Mouse (Mus musculus) midbrain, embryonic 13.5 days (tissue): ENCODE data around the gene Wdr82. TPM values are rescaled to one million over a fixed set of nuclear protein-coding genes. Genes with fewer than 3 reads are reported as not detected.

Source experiments
- ATAC-seq: fragments of 200-750 bp; cut with Nextera tagmentation; 2 replicates; pipeline ENCODE4 v1.8.0; 2017; ENCODE audit warnings: mild to moderate bottlenecking, moderate TSS enrichment, moderate library complexity
- H3K27ac ChIP-seq: fragments of 300-500 bp; sonication (generic); 2 replicates; pipeline ENCODE4 v1.5.1; 2015; ENCODE audit warnings: inconsistent platforms, mild to moderate bottlenecking, moderate library complexity
- H3K27me3 ChIP-seq: fragments of 300-500 bp; sonication (generic); 2 replicates; pipeline ENCODE4 v1.6.1; 2015; ENCODE audit warnings: mild to moderate bottlenecking, inconsistent platforms
- H3K36me3 ChIP-seq: fragments of 300-500 bp; sonication (generic); 2 replicates; pipeline ENCODE4 v1.6.1; 2015; ENCODE audit warnings: mild to moderate bottlenecking, inconsistent platforms
- H3K4me1 ChIP-seq: fragments of 300-500 bp; sonication (generic); replicated peaks from 2 replicates; pipeline ENCODE4 v1.6.1; 2015; ENCODE audit warnings: inconsistent platforms
- H3K4me2 ChIP-seq: fragments of 300-500 bp; sonication (generic); replicated peaks from 2 replicates; pipeline ENCODE4 v1.6.1; 2015; ENCODE audit warnings: moderate library complexity, mild to moderate bottlenecking, inconsistent platforms
- H3K4me3 ChIP-seq: fragments of 300-500 bp; sonication (generic); replicated peaks from 2 replicates; pipeline ENCODE4 v1.5.1; 2015; ENCODE audit warnings: mild to moderate bottlenecking, inconsistent platforms
- H3K9ac ChIP-seq: fragments of 300-500 bp; sonication (generic); replicated peaks from 2 replicates; pipeline ENCODE4 v1.6.1; 2015; ENCODE audit warnings: mild to moderate bottlenecking, inconsistent platforms
- H3K9me3 ChIP-seq: fragments of 300-500 bp; sonication (generic); 2 replicates; pipeline ENCODE4 v1.6.1; 2016; ENCODE audit warnings: mild to moderate bottlenecking, inconsistent platforms
- WGBS: fragments of 180-500 bp; shearing (Covaris S2); methylation state at CpG from one replicate; pipeline ENCODE4 v1.1.7; 2015; 5-methylcytosine and 5-hydroxymethylcytosine counted together
- polyA plus RNA-seq: library from polyadenylated mRNA; unstranded; fragments of >200 nt; fragmentation: Nextera tagmentation; extraction: Ambion mirVana; gene quantifications from 2 replicates; pipeline ENCODE4 v1.2.1, GENCODE M21; 2015

Gene Wdr82
- polyA plus RNA-seq, 1 experiment from 2014 or later: 42.5 TPM

DNA sequence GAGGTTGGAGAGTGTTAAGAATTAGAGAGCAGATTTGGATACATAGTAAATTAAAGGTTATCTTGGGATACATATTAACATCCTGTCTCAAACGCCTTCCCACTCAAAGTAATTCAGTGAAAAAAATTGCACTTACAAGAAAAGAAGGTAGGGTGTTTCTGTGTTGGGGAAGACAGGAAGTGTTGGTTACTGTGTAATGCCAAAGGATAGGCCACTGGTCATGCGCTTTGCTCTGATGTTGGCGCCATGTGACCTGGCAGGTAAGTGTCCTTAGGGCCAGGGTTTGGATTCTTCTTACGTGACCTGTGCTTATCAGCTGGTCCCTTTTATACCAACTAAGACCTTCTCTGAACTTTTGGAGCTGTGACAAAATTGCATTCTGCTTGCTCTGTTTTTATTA lies 11.4 kb downstream of the Wdr82 start:
- no peak overlapping the region for H3K4me2 ChIP-seq
- H3K27me3 ChIP-seq: no peaks in the 10 kb centered on the region
- no peak overlapping the region for H3K27ac ChIP-seq
- no peak overlapping the region for H3K4me3 ChIP-seq
- ATAC-seq: no peak
- WGBS: 97% methylated on average over 4 of the region's 4 CpGs
- no peak overlapping the region for H3K9ac ChIP-seq
- no peaks in the 10 kb centered on the region for H3K9me3 ChIP-seq
- H3K36me3 ChIP-seq: peaks cover 89% of the 10 kb centered on the region
- H3K4me1 ChIP-seq: 0 out of 2 replicates have a peak, but pooled peaks cover 5% of the 10 kb centered on the region

DNA sequence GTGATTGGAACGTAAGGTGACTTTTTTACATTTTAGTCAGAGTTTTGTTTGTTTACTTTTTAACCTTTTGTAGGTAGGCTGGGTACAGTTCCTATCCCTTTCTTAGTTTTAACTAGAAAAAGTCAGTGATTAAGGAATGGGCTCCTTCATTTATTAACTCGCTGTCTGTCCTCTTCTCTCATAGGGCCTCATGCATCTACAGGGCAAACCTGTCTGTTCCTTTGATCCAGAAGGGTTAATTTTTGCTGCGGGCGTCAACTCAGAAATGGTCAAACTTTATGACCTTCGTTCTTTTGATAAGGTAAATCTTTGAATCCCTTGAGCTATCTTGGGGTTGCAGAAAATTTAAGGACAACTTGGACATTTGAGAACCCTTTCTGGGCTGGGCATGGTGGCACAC lies 13.3 kb downstream of the Wdr82 start:
- Histone ChIP-seq H3K4me2 (no peak overlapping the region), H3K36me3 (peaks cover 91% of the 10 kb centered on the region), H3K9ac (no peak overlapping the region), H3K4me3 (no peak overlapping the region), H3K4me1 (0 out of 2 replicates have a peak, but pooled peaks cover 2% of the 10 kb centered on the region), H3K27me3 (no peaks in the 10 kb centered on the region), H3K27ac (no peak overlapping the region), H3K9me3 (no peaks in the 10 kb centered on the region)
- ATAC-seq: no peak
- WGBS: 97% methylated on average over 5 of the region's 5 CpGs

DNA sequence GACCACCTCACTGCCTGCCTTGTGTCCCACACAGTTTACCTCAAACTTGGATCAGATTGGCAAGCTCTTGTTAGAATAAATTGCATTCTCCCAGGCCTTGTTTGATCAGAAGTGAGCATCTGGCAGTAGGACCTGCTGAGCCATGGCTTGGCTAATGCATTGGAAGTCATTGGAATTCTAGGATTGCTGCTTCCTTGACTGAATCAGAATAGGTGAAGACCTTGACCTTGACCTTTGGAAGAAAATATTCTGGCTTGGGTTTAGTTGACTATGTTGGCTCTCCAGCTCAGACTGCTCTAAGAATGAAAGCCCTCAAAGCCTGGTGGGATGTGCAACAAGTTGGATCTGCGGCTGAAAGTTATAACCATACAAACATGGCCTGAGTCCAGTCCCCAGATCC lies 20.6 kb downstream of the Wdr82 start:
- ATAC-seq: no peak
- Histone ChIP-seq H3K27me3 (no peaks in the 10 kb centered on the region), H3K9me3 (no peaks in the 10 kb centered on the region), H3K4me2 (no peak overlapping the region), H3K4me3 (no peak overlapping the region), H3K4me1 (peaks cover 11% of the 10 kb centered on the region), H3K9ac (no peak overlapping the region), H3K27ac (no peak overlapping the region), H3K36me3 (peaks cover 72% of the 10 kb centered on the region)
- WGBS: 100% methylated on average over 1 of the region's 1 CpGs

DNA sequence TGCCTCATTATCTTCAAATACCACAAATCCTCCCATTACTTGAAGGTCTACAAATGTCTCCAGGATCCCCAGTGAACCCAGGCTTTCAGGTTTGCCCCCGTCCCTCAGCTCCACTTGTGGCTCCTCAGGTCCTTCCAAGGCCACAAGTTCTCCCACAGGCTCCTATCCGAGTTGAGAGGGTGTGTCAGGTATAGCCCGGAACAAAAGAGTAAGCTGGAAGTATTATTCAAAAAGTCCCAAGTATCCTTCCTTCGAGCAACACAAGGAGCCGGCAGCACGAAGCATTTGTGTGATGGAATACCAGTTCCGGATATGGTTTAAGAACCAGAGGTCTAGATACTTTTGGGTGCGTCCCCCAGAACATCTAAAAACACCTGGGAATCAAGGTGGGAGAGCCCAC lies 21.3 kb downstream of the Wdr82 start:
- H3K9ac ChIP-seq: no peak overlapping the region
- no peaks in the 10 kb centered on the region for H3K9me3 ChIP-seq
- 94% methylated on average over 8 of the region's 8 CpGs for WGBS
- H3K4me2 ChIP-seq: no peak overlapping the region
- no peak for ATAC-seq
- H3K27ac ChIP-seq: no peak overlapping the region
- peaks cover 65% of the 10 kb centered on the region for H3K36me3 ChIP-seq
- H3K27me3 ChIP-seq: no peaks in the 10 kb centered on the region
- no peak overlapping the region for H3K4me3 ChIP-seq
- H3K4me1 ChIP-seq: peaks cover 13% of the 10 kb centered on the region

DNA sequence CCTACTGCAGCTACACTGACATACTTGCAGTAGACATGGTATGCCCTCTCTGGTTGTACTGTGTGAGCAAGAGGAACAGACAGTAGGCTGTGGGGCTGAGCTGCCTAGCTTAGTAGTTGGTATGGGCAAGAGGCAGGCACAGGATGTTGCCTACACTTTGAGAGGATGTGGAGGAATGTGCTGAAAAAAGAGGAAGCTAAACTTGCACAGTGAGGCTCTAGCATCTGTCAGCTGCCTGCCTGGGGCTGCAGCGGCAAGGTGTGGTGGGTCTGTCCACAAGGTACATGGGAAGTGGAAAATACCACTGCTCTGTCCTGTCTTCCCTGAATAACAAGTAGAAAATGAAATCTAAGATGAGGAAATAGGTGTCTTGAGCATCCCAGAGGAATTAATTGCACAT lies 22.3 kb downstream of the Wdr82 start:
- H3K36me3 ChIP-seq: peaks cover 55% of the 10 kb centered on the region
- H3K9me3 ChIP-seq: no peaks in the 10 kb centered on the region
- ATAC-seq: no peak
- H3K27me3 ChIP-seq: peaks cover 3% of the 10 kb centered on the region; the same call in 1 of the 2 replicates
- peaks cover 13% of the 10 kb centered on the region for H3K4me1 ChIP-seq
- WGBS: 92% methylated on average over 1 of the region's 1 CpGs
- no peak overlapping the region for H3K9ac ChIP-seq
- H3K4me3 ChIP-seq: no peak overlapping the region
- H3K27ac ChIP-seq: no peak overlapping the region
- H3K4me2 ChIP-seq: no peak overlapping the region

DNA sequence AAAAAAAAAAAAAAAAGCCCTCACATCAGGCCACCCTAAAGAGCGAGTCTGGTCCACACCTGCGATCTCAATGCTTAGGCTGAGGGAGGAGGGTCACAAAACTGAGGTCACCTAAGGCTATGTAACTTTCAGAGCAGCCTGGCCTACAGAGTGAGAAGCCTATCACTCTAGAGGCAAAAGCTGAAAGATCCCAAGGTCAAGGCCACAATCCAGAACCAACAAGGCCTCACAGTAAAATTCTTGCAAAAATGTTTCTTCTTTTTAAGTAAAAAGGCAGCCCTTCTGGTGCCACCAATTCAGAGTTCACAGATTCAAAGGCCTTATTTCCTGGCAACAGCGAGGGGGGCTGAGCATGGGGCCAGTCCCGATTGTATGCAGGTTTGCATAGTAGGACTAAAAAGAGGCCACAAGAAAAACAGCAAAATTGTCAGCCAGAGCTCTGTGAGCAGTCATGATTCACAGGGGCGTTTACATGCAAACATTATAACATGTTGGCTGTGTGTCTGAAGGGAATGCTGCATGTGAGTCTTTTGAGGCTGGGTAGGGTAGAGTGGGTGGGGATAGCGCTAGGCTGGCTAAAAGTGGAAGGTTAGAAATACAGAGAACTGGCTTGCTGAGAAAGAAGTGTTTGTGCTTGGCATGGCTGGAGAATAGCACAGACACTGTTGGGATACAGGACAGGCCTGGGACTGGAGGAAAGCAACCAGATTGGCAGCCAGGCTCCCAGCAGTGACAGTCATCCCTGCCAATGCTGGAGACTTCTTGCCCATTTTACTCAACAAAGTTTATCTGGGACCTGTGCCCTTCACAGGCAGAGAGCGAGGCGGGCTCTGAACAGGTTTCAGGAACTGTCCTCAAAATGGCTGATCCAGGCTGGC lies 23.4 kb downstream of the Wdr82 start:
- no peak overlapping the region for H3K27ac ChIP-seq
- peaks cover 3% of the 10 kb centered on the region; the same call in 1 of the 2 replicates for H3K27me3 ChIP-seq
- H3K9me3 ChIP-seq: no peaks in the 10 kb centered on the region
- no peak overlapping the region for H3K4me3 ChIP-seq
- H3K36me3 ChIP-seq: peaks cover 44% of the 10 kb centered on the region
- peaks cover 21% of the 10 kb centered on the region for H3K4me1 ChIP-seq
- no peak overlapping the region for H3K9ac ChIP-seq
- no peak overlapping the region for H3K4me2 ChIP-seq
- no peak for ATAC-seq
- 92% methylated on average over 8 of the region's 8 CpGs for WGBS

DNA sequence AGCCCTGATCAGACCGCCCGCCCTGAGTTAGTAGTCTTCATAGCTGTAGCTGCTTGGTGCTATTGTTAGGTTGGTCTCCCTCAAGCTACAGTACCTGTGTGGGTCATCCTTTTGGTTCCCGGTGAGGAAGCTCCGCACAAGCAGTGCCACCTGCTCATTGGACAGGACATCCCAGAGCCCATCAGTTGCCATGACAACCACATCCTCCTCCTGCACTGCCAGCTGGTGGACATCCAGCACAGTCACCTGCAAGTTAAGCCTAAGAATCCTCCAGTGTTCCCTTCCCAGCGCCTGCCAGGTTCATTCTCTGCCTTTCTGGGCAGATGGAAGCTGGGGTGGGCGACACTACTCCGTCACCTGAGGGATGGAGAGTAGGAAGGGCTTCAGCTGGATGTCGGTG lies 25.0 kb downstream of the Wdr82 start:
- 0 out of 2 replicates have a peak overlapping the region, but pooled peaks have one; percentile 16 for H3K9ac ChIP-seq

DNA sequence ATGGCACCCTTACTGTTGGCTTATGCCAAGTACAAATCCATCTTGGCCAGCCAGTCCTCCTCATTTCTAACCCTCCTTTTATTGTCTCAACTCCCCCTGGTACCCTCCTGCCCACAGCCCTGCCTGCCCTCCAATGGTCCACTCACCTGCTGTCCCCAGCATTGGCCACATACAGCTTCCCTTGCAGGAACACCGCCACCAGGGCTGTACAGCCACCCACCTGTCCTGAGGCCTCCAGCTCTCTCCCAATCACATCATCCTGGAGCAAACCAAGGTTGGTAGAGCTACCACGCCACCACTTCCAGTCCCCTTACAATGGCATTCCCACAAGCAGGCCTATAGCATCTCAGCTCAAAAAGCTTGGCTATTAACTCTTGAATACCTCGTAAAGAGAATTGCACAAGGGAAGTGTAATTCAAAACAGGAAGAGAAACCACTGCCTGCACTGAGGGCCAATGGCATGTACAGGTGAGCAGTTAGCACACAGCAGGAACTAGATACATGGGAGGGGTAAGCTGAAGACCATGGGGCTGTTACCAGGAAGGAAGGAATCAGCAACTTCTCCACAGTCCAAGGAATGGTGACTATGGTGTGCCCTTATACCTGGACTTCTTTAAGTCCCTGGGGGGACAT lies 26.5 kb downstream of the Wdr82 start:
- Histone ChIP-seq H3K36me3 (peaks cover 13% of the 10 kb centered on the region), H3K4me1 (peaks cover 27% of the 10 kb centered on the region), H3K9ac (no peak overlapping the region), H3K27ac (no peak overlapping the region), H3K27me3 (peaks cover 11% of the 10 kb centered on the region; the same call in 1 of the 2 replicates), H3K9me3 (no peaks in the 10 kb centered on the region), H3K4me3 (no peak overlapping the region), H3K4me2 (no peak overlapping the region)
- no peak for ATAC-seq
- 88% methylated on average over 3 of the region's 3 CpGs for WGBS

More for the DNA sequence above, 25.0 kb downstream of the Wdr82 start:
- H3K4me2 ChIP-seq: no peak overlapping the region
- H3K4me1 ChIP-seq: peaks cover 25% of the 10 kb centered on the region
- H3K27ac ChIP-seq: peak overlapping the region; percentile 68
- no peak overlapping the region for H3K4me3 ChIP-seq
- H3K36me3 ChIP-seq: peaks cover 28% of the 10 kb centered on the region
- H3K27me3 ChIP-seq: peaks cover 11% of the 10 kb centered on the region; the same call in 1 of the 2 replicates
- no peaks in the 10 kb centered on the region for H3K9me3 ChIP-seq
- no peak for ATAC-seq
- WGBS: 75% methylated on average over 8 of the region's 8 CpGs

DNA sequence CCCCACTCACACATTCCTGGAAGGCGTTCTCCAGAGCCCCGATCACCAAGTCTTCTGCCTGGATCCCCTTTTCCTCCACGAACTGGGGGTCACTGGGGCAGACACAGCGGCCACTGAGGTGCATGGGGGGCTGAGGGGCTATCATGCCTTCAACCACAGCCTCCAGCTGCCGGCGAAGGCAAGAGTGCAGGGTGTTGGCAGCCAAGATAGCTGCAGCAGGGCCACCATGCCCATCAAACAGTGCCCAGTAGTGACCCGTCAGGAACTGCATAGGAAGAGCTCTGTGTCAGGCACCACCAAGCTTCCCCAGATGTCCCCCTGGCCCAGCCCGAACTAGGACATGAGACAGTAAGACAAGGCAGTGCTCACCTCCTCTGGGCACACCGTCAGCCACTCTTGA lies 27.0 kb downstream of the Wdr82 start:
- ATAC-seq: no peak
- Histone ChIP-seq H3K4me3 (no peak overlapping the region), H3K4me1 (peaks cover 30% of the 10 kb centered on the region), H3K9me3 (no peaks in the 10 kb centered on the region), H3K27ac (no peak overlapping the region), H3K4me2 (no peak overlapping the region; the same call in 1 of the 2 replicates), H3K27me3 (peaks cover 11% of the 10 kb centered on the region; the same call in 1 of the 2 replicates), H3K9ac (no peak overlapping the region), H3K36me3 (peaks cover 8% of the 10 kb centered on the region)
- WGBS: 94% methylated on average over 9 of the region's 9 CpGs

DNA sequence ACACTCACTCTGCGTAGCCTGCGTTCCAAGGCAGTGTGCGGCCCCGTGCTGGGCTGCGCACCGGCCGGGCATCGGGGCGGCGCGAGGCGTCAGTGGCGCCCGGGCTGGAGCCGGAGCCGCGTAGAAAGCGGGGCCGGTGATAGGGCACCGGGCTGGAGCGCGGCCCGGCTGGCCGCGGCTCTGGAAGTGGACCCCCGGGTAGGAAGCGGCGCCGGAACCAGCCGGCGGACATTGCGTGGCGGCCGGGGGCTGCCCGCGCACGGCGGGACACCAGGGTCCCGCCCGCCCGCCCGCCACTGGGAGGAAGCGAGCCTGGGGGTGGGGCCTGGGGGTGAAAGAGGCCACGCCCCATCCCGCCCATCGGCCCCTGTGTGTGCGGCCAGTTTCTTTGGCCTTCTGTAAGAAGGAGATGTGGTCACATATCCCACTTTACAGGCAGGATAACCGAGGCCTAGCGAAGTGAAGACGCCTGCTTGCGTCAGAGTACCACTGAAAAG lies 28.3 kb downstream of the Wdr82 start:
- peak; percentile 41 for ATAC-seq
- Histone ChIP-seq H3K4me3 (peak overlapping the region; percentile 48), H3K27me3 (peaks cover 11% of the 10 kb centered on the region; the same call in 1 of the 2 replicates), H3K36me3 (no peaks in the 10 kb centered on the region), H3K9me3 (no peaks in the 10 kb centered on the region), H3K4me1 (peaks cover 39% of the 10 kb centered on the region), H3K4me2 (peak overlapping the region; percentile 67), H3K27ac (no peak overlapping the region), H3K9ac (peak overlapping the region; percentile 60)
- under 1% methylated on average over 46 of the region's 51 CpGs for WGBS

DNA sequence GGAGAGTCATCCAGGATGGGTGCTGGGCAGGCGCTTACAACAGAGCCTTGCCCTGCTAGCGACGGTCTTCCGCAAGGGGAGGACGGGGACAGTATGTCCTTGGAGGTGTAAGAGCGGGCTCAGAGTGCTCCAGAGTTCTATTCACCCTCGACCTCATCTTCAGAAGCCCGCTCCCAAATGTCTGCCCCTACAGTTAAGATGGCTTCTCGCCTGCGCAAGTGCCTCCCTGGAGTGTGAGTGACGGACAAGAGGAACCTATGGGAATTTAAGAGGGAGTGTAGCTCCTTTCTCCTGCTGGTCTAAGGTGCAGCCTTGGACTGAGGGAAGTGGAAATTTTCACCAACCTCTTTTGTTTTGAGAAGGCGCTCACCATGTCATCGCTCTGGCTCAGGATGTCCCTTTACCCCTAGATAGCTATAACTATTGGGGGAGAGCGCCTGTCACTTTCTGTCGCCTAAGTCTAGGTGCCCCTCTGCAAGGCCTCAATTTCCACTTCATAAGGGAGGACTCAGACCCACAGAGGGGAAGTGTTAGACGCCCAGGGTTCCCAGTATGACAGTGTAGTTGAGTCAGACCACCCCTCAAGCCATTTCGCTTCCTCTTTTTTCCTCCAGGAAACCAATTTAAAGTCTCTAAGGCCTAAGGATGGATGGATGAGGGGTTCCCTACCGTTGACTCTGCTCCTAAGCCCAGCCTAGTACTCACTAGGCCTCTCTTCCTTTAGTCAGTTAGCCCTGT lies 29.0 kb downstream of the Wdr82 start, which contains the start of gene Ppm1m:
Ppm1m (minus strand) TSS at position 212 of the 738 bp plus-strand sequence.
- no peak for ATAC-seq
- Histone ChIP-seq H3K27me3 (peaks cover 11% of the 10 kb centered on the region; the same call in 1 of the 2 replicates), H3K9me3 (no peaks in the 10 kb centered on the region), H3K4me2 (peak within 1 kb of the TSS; percentile 67), H3K9ac (peak within 1 kb of the TSS; percentile 60), H3K4me3 (peak within 1 kb of the TSS; percentile 48), H3K36me3 (no peaks in the 10 kb centered on the region), H3K4me1 (peaks cover 46% of the 10 kb centered on the region), H3K27ac (no peak within 1 kb of the TSS)
- 39% methylated on average over 18 of the region's 18 CpGs for WGBS
